Mouse (Mus musculus) stomach, postnatal 0 days (tissue): ENCODE measurements around the gene Kctd21.

Experiments
- CTCF ChIP-seq: IDR thresholded peaks from 2 replicates; pipeline ENCODE4 v1.5.1; 2016; ENCODE audit warnings: antibody characterized with exemption, low read depth, mild to moderate bottlenecking, moderate library complexity
- EP300 ChIP-seq: optimal IDR thresholded peaks from 2 replicates; pipeline ENCODE3; 2016; ENCODE audit warnings: antibody characterized with exemption

- TF ChIP-seq CTCF (no peak), EP300 (no peak)
These were observed 527 bp downstream of the Kctd21 start for GRCm38 (mm10) chr7:97332667-97333041.
